Mouse (Mus musculus) myocyte (in vitro differentiated cells): Measurements from ENCODE around the gene Ptgdr.

Source experiments
- CEBPB ChIP-seq: IDR thresholded peaks from 2 replicates; pipeline ENCODE4 v1.6.1; 2011; ENCODE audit warnings: mild to moderate bottlenecking, moderate library complexity; ENCODE audit not compliant: poor library complexity, insufficient read depth, severe bottlenecking
- E2F4 ChIP-seq: IDR thresholded peaks from one replicate; pipeline ENCODE4 v1.6.1; 2011; ENCODE audit warnings: mild to moderate bottlenecking, control low read depth, moderate library complexity; ENCODE audit not compliant: insufficient read depth
- MYOD1 ChIP-seq, 3 experiments: IDR thresholded peaks; one replicate each; pipeline ENCODE4 v1.6.1; 2011; ENCODE audit warnings: control low read depth in 2 of 3, low read depth in 2 of 3, mild to moderate bottlenecking in 2 of 3, moderate library complexity in 1 of 3; ENCODE audit not compliant: insufficient read length in 2 of 3, control insufficient read depth in 1 of 3
- POLR2A ChIP-seq: IDR thresholded peaks from one replicate; pipeline ENCODE4 v1.6.1; 2011; ENCODE audit warnings: low read depth, mild to moderate bottlenecking, control low read depth, moderate library complexity; ENCODE audit not compliant: insufficient read length
- POLR2AphosphoS2 ChIP-seq: IDR thresholded peaks from one replicate; pipeline ENCODE4 v1.6.1; 2011; ENCODE audit warnings: low read depth, control low read depth; ENCODE audit not compliant: insufficient read length
- SRF ChIP-seq: IDR thresholded peaks from one replicate; pipeline ENCODE4 v1.6.1; 2011; ENCODE audit warnings: low read depth; ENCODE audit not compliant: control insufficient read depth, insufficient read length
- TCF12 ChIP-seq: IDR thresholded peaks from one replicate; pipeline ENCODE4 v1.6.1; 2011; ENCODE audit warnings: mild to moderate bottlenecking, control low read depth; ENCODE audit not compliant: poor library complexity, insufficient read depth, severe bottlenecking
- TCF3 ChIP-seq: IDR thresholded peaks from one replicate; pipeline ENCODE4 v1.6.1; 2011; ENCODE audit warnings: low read depth, control low read depth; ENCODE audit not compliant: insufficient read length
- USF1 ChIP-seq: IDR thresholded peaks from one replicate; pipeline ENCODE4 v1.6.1; 2011; ENCODE audit warnings: low read depth, mild to moderate bottlenecking, control low read depth, moderate library complexity

GRCm38 (mm10) chr14:44835132-44835531 lies 24.0 kb downstream of the Ptgdr start:
- no peak for TF ChIP-seq E2F4
- TF ChIP-seq POLR2A, result no peak
- TF ChIP-seq USF1, result no peak
- no peak for TF ChIP-seq TCF12
- TF ChIP-seq CEBPB, result no peak
- TF ChIP-seq TCF3, result no peak
- no peak for TF ChIP-seq POLR2AphosphoS2
- TF ChIP-seq SRF, result no peak
- TF ChIP-seq MYOD1 (IDR thresholded peaks at IDR 0.05; ENCODE audit: control insufficient read depth in 1 of 3, insufficient read length in 2 of 3, low read depth in 2 of 3), result no peak
